Mouse (Mus musculus) embryonic fibroblast, embryonic 13.5 days (primary cell): ENCODE data around the gene Olfr806.

Experiments used
- CTCF ChIP-seq: IDR thresholded peaks from 2 replicates; pipeline ENCODE4 v1.5.1; 2011; ENCODE audit warnings: mild to moderate bottlenecking, control low read depth, low read length, moderate library complexity, borderline replicate concordance; ENCODE audit not compliant: insufficient read depth
- POLR2A ChIP-seq: IDR thresholded peaks from 2 replicates; pipeline ENCODE4 v1.6.1; 2011; ENCODE audit warnings: low read depth, mild to moderate bottlenecking, control low read depth, low read length, moderate library complexity

DNA sequence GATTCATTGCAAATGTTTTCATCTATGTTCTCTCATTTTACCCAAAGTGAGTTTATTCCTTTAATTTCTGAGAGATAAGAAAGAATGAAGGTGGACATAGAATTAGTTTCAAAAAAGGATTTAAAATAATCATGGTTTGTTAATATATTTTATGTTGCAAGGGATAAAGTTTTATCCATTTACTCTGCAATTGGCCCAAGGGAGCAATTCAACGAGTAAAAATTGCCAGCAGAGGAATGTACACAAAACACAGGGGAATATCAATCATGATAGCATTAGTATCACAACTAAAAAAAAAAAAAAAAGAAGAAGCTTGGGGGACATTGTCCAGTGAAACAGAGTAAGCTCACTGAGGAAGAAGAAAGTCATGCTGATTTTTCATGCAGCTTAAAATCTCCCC, 53.7 kb downstream of the Olfr806 start, which contains the start of gene Olfr802:
- TF ChIP-seq POLR2A (no peak), CTCF (no peak)
